Mouse (Mus musculus) embryo, embryonic 9.5 days (tissue): ENCODE measurements around the gene Abhd17a.

Experiments used
- DNase-seq: peaks from one replicate; pipeline ENCODE4 v3.0.0-alpha.2; 2017; ENCODE audit errors: extremely low spot score

The Abhd17a gene

DNA sequence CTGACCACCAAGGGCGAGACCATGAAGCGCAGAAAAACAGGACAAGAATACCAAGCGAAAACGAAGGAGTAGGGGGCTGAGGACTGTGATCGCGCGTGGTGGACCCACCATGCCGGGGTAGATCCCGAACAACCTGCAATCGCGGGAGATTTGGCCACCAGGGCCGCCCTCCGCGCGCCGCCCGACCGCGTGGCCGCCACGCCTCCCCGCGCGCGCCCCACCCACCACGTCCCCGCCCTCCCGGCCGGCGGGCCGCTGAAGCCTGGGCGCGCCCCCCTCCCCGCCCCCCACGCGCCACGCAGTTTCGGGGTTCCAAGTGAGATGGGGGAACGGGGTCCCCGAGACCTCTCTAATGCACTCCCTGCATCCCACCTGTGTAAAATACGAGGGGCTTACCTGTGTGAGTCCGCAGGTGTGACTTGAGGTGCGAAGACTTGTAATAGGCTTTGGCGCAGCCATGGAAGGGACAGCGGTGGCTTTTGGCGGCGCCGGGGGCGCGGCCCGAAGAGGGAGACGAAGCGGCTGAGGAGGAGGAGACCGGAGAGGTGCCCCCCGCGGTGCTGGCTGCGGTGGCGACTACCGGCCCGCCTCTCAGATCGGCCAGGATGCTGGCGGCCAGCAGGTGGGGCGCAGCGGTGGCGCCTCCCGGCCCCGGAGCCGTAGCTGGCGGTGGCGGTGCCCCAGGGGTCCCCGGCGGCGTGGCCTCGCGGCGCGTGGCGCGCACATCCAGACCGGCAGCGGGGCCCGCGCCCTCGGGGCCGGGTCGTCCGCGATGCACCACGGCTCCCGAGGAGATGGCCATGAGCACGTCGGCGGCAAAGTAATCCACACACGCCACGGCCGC, 13.6 kb downstream of the Abhd17a start:
- peak; percentile 67 for DNase-seq

DNA sequence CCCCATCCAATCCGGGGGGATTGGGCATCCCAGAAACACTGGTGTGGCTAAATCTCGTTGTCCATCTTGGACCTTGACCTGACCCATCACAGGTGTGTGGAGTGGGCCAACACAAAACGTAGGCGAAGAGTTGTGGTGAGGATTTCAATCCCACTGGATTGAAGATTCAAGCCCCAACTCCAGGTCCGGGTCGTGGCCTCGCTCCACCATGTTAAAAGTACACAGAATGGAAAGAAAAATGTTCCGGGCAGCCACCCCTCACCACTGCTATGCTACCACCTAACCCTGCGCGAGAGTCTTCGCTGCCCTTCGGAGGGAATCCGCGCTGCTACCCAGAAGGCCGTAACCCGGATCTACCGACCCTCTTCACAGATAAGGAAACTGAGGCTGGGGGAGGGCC, 14.2 kb downstream of the Abhd17a start:
- no peak for DNase-seq

DNA sequence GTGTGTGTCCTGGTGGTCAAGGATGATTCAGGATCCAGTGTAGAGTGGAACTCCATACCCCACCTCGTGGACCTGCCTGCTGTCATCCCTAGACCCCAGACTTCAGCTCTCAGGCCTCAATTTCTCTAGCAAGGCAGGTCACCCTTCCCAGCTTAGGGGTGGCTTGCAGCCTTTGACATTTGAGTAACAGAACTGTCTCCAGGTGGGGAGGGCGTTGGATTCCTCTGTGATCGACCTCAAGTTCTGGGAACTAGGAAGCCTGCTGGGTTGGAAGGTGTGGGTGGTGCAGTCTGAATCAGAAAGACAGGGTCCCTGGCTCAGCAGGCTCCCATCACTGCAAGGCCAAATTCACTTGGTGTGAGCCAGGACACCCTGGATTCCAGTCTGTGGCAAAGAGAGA, 15.2 kb downstream of the Abhd17a start:
- no peak for DNase-seq

DNA sequence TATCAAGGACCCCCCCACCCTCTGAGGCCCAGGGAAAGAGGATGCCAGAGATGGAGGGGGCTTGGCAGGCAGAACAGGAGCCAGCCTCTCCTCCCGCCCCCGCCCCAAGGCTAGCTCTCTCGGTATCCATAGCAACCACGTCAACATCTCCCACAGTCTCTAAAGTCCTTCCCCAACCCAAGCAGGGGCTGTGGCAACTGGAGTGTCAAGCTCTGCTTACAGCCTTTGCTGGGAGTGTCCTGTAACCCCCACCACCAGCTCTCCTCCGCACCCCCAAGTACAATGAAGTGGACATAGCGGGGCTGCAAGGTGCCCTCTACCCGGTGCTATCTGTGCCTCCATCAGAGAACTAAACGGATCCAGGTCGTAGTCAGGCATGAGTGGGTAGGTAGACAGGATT, 16.2 kb downstream of the Abhd17a start:
- DNase-seq, result no peak

DNA sequence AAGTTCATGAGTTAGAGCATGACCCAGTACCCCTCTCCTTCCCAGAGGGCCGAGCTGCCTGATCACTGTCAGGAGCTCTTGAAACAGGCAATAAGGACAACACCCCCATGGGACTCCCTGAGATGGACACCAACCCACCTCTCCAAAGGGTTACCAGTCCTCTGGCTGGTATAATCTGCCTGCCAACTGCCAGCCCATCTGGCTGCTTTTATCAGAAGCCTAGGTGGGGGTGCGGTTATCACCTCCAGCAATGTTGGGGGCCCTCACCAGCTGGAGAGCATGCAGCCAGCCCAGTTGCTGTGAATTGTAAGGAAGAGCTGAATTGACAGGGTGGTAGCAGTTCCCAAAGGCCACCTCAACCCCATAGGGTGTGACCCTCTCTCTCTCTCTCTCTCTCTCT, 17.7 kb downstream of the Abhd17a start:
- no peak for DNase-seq

DNA sequence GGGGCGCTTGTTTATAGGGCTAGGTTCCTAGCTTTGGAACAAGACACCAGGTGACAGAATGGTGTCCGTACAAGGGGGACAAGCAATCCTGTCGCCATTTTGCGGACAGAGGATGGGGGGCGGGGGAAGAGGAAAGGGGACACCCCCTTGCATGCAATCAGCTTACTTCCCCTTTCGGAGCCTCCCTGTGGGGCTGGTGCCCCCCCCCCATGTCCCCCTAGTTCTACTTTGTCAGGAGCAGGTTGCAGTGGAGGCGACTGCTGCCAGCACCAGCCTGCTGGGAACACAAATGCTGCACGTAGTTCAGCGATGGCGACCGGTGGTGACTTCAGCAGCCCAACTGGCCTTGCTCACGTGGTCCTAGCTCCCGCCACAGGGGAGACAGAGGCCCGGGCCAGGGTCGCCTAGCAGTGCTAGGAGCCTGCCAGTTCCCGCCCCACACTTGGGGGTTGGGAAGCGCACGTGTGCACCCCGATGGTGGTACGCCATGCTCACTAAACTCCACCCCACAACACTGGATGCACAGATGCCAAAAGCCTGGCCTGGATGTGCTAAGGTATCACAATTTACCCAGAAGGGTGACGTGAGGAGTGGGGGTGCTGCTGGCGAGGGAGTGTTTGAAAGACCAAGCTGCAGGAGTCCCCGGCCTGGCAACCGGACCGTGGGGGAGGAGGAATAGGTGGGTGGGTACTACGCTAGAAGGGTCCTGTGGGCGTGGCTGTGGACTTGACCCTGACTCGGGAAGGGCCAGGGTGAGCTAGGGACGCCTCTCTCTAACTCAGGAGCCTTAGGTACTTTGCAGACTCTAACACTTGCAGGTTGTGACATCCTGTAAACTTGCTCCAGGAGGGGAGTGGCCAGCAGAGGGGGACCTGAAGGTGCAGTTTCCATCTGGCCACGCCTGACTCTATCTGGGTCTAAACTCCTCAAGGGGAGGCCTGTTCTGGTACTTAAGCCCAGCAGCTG, 19.0 kb downstream of the Abhd17a start:
- DNase-seq, result no peak

DNA sequence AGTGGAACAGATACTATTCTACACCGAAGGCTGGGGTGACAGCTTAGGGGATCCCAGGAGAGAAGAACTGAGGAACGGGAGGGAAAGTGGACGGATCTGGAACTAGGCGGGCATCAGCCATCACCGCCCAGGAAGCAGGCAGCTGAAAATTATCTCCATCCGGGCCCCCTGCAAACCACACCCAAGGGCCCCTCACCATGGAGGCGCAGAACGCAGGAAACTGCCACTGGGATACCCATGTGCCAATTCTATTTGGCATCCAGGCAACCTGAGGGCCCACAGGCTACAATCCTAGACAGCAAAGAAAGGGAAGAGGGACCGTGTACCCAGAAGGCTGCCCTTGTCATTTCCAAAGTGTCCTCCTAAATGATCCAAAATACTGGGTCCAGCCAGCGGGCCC, 19.7 kb downstream of the Abhd17a start:
- no peak for DNase-seq

DNA sequence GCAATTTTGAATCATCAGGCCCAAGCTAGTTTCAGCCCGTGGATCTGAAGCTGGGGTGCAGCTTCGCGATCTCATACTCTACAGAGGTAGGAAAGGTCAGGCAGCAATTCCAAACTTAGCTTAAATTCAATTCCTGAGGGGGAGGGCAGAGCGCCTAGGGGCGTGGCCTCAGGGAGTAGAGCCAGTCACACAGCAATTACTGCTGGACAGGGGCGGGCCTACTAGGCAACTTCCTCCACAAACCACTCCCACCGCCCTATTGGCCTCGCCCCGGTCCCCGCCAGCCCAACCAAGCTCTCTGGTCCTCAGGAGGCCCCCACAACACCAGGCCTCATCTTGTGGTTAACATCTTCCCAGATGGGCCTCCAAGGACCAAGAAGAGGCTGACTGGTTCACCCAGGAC, 20.5 kb downstream of the Abhd17a start:
- peak; percentile 62 for DNase-seq

DNA sequence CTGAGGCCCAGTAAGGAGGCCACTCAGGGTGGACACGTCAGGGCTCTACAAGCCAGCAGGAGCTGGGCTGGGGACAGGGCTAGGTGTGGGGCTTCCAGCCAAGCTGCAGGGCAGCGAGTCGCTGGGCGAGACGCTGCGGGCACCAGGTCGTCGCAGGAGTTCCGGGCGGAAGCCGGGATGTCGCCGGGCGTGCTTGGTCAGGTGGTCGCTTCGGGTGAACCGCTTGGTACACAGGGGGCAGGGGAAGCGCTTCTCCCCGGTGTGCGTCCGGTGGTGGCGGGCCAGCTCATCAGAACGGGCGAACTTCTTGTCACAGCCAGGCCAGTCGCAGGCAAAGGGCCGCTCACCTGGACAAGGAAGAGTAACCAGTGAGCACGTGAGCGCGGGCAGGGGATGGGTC, 21.3 kb downstream of the Abhd17a start:
- DNase-seq, result no peak

DNA sequence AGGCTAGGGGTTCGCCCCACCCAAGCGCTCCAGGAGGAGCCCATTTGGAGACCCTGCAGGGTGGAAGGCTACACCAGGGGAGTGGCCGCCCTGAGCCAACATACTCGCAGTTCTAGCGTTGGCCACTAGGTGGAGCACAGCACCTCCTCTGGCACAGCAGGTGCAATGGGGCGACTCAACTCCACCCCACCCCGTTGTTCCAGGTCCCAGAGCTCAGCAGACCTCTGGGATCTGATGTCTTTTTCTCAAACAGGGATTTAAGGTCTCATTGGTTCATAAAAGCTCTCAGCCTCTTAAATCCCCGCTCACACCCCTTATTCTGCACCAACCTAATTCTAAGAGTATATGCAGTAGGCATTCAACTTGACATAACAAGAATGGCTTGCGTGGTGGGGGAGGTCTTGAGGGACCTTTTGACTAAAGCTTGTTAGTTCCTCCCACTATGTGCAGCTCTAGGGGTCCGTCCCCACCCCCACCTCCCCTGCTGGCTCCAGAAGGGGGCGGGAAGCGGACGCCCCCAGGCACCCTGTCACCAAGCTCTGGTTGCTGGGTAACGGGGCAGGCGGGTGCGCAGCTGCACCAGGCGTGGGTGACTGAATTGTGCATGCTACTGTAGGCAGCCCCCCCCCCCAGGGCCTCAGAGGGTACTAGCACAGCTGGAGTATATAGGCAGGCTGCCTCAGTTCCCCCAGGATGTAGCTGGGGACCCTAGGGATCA, 23.6 kb downstream of the Abhd17a start:
- peak; percentile 86 for DNase-seq

DNA sequence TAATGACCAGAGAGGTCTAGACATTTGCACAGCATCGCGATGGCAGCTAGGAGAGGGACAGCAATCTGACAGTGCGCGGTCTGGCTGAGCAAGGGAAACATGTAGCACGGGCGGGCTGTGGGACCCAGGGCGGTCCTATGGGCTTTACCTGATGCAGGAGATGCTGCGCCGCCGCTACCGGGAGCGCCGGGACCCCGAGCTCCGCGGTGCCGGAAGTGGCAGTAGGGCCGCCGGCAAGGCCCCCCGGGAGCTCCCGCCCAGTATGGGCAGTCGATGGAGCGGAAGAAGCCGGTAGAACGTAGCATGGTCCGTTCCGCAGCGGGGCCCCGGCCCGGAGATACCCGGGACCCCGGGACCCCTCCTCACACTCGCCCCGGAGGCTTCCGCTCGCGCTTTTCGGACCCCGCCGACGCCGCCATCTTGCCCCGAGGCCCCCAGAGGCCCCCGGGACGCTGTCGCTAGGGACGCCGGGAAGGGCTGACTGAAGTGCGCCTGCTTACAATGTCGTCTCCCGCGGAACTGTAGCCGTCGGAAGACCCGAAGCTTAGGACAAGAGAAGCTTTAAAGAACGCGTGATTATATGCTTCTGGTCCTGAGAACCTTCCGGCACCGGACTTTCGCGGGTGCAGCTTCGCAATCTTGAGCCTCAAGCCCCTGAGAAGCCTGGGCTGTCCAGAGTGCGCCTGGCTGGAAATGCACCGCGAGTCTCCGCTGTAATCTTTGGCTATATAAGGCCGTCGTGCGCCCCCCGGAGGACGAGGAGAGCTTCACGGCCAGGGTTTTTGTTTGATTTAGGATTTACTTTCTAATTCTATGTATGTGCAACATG, 28.8 kb downstream of the Abhd17a start, which contains the start of gene Rexo1:
Gene Rexo1, minus strand, starts transcription at position 445 of the 829 bp plus-strand sequence.
- peak; percentile 96 for DNase-seq

DNA sequence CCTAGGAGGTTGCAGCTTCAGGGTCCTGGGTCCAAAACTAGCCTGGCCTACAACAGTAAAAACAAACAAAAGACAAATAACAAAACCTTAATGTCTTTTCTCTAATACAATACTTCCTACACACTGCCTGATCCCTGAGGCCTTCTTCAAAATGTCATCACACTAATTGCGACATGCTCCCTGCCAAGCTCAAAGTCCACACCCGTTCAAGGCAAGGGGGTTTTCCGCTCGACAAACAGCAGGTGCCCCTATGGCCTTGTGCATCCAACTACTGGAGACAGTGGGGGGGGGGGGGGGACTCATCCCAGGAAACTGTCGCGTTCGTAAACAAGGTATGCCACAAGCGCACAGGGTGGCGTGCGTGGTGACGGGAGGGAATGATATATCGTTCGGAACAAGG, 29.5 kb downstream of the Abhd17a start:
- DNase-seq, result no peak

DNA sequence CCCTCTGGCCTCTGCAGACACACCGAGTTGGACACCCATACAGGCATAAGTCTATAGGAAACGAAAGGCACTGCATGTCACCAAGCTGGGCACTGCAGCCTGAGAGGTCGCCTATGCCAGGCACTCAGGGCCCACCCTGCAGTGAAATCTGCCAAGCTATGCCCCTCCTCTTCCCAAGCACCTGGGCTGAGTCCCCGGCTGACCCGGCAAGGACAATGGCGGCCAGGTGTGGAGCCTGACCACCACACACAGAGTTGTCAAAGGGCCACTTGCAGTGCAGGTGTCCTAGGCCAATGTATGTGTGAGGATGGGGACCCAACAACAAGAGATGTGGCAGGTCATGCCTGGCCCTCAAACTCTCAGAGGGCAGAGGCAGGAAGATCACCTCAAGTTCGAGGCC, 30.7 kb downstream of the Abhd17a start:
- DNase-seq, result no peak

DNA sequence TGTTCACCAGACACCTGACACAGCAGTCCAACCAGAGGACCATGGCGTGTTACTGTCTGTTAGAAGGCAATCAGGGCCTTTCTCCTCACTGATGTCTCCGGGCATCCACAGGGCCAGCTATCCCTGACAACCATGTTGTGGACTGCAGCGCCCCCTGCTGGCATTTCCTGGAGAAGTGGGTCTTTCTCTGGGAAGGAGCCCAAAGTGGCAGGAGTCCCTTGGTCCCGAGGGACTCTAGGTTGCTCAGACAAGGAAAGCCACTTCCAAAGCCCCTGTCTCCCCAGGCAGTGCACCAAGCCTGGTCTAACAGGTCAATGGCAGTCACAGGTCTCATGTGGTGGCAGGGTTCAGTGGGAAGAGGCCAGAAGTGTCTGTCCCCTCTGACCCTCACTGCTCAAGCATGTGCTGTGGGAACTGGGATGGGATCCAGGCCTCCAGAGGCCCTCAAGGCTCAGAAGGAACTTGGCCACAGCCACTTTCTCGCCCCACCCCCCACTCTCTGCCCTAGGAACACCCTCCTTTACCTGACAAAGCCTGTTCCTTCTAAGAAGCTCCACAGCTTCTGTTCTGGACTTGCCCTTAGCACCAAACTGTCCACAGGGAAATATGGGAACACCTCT, 32.7 kb downstream of the Abhd17a start:
- DNase-seq, result peak; percentile 74

DNA sequence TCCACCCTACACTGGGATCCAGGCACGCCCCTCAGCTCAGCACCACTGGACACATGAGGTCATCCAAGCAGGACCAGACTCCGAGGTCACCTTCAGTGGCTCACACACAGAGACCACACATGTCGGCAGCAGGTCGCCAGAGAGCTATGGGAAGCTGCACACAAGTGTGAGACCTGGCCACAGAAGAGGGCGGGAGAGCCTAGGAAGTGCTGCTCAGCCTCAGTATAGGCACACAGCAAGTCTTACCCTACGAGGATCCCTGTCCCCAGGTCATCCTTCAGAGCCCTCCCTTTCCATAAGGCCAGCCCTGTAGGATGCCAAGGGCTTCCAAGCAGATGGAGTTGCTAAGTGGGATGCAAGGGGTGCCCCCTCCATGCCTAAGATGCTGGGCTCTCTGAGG, 36.1 kb downstream of the Abhd17a start:
- no peak for DNase-seq

DNA sequence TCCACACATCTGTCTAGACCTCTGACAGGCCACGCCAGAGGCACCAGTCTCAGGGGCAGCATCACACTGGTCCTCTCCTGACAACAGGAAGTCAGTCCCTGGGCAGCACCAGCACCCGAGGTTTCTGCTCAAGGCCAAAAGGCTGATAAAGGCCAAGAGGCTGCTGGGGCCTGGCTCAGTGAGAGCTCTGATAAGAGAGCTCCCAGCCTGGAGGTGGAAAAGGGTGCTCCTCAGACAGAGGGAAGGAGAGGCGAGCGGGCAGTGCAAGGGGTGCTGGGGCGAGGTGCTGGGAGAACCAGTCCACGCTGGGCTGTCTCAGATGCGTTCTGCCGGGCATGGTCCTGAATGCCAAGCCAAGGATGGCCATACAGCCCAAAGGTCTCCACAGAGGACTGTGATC, 36.6 kb downstream of the Abhd17a start:
- no peak for DNase-seq

DNA sequence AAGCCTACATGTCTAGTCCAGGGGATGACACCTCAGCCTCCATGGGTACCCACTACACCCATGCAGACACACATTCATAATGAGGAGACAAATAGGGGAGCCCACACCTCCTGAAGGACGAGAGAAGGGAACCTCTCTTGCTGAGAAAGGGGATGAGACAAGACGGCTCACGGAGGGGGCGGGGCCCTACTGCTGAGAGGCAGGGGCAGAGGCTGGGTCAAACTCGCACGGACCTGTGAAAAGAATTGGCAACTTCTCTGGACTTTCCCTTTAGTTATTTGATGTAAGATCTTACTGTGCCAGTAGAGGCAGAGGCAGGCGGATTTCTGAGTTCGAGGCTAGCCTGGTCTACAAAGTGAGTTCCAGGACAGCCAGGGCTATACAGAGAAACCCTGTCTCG, 37.8 kb downstream of the Abhd17a start:
- no peak for DNase-seq

DNA sequence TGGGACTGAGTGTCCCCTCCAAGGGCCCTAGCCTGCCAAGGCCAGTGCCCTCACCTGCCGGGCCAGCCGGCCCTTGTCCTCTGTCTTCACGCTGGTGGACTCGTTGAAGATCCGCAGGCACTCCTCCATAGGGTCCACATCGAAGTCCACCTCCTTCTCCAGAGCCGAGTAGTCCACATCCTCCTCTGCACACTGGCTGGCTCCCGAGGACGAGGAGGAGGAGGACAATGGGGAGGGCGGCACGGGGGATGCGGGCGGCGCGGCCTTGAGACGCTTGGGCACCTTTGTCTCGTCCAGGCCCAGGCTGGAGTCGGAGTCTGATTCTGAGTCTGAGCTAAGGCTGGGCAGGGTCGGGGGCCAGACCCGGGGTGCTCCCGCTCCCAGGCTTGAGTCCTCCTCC, 40.9 kb downstream of the Abhd17a start:
- no peak for DNase-seq

DNA sequence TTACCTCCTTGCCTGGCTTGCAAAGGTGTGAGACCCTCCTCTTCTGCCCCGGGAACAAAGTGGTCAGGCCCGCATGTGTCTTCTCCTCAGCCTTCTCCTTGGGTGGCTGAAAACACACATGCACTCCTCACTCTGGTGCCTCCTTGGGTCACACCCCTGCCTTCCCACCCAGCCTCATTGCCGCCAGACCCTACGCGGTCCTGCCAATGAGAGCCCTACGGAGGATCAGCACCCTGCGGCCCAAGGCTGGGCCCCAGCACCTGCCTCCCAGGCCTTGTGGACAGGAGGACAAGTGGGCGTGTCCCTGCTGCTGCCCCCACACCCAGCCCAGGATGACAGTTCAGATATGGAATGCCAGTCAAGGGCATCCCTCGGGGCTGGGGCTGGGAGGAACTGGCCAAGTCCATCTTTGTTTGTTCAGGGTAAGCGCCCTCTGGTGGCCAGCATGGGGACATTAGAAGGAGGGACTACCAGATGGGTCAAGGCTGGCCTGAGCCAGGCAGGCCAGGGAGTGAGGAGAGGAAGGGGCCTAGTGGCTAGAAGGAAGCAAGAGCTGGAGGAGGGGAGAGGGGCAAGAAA, 41.6 kb downstream of the Abhd17a start:
- peak; percentile 69 for DNase-seq

DNA sequence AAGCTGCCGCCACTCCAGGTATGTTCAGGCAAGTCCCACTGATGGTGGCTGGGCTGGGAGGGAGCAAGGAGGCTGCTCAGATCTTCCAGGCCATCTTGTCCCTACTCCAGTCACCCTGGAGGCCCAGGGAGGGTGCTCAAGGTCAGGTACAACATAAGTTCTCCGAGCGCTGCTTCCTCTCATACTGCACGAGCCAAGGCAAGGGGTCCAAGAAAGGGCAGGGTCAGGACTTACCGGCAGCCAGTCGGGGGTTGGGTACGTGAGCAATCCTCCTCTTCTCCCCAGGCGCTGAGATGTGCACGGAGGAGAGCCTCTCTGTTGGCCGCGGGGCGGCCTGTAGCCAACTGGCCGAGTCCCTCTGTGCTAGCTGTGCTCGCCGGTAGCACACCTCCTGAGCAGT, 42.6 kb downstream of the Abhd17a start:
- no peak for DNase-seq
